Mouse (Mus musculus) urinary bladder, postnatal 36 days (tissue): ENCODE results near the gene Srp9.
"Not testable (repeated sequence)": the region's sequence is repeated elsewhere in the genome, so short reads cannot be mapped to it uniquely, and the experiment has no call there.

ENCODE experiments used
- DNase-seq, 2 experiments: peaks; one replicate each; pipeline ENCODE4 v3.0.0; 2022; ENCODE audit warnings: low spot score in 2 of 2, mixed read lengths in 1 of 2

Gene Srp9

GRCm38 (mm10) chr1:182143288-182143687 lies 18.8 kb downstream of the Srp9 start:
- no peak for DNase-seq

DNA sequence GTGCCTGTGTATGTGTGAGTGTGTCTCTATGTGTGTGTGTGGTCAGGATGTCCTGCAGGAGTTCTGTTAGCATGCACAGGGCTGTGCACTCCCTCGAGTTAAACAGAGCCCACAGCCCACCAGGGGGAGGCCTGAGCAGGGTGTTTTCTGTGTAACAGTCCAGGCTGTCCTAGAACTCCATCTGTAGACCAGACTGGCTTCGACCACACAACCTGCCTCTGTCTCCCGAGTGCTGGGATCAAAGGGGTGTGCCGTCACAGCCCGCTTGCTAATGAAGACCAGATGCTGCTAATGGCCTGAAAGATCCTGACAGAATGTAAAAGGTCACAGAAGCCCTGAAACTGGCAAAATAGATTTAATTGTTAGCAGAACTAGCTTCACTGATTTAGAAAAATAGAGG lies 21.0 kb downstream of the Srp9 start:
- no peak for DNase-seq

- DNase-seq = no peak
Measured at GRCm38 (mm10) chr1:182148864-182149514, 24.5 kb downstream of the Srp9 start.

- no peak for DNase-seq
Measured at GRCm38 (mm10) chr1:182149966-182150365, 25.4 kb downstream of the Srp9 start.

DNA sequence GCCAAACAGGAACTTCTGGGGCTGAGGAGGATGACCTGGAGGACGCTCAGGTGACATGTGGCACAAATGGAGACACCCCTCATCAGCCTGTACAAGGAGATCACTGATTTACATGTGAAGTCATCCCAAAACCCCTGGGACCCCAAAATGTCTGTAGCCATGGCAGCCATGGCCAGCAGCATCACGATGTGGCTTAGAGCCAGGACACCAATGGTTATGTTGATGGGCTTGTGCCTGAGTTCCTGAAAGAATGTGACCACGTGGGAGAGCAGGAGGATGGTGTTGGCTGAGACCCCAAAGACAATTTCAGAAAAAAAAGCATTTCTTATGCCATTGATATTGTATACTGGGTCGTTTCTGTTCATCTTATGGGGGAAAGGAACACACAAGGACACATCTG lies 33.2 kb downstream of the Srp9 start:
- DNase-seq = no peak

- no peak for DNase-seq
Measured at GRCm38 (mm10) chr1:182159575-182159974, 35.0 kb downstream of the Srp9 start.

DNA sequence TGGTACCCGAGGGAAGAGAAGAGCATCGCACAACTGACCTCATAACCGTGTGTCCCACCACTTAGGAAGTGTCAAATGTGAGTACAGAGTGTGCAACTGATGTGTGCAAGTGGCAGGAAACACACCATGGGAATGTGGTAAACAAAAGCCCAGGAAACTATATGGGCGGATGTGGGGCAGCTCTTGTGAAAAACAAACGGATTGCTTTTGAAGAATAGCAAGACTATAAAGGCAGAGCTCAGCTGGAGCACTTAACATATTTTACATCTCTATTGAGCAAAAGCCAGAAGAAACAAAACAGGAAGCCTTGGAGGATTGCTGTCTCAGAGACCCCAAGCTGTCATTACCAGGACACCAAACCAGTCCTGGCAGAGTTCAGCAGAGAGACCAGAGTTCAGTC lies 38.4 kb downstream of the Srp9 start:
- no peak for DNase-seq

- no peak for DNase-seq
Measured at GRCm38 (mm10) chr1:182164386-182164785, 39.8 kb downstream of the Srp9 start, which contains the start of gene Vmn1r1. Vmn1r1 (minus strand) TSS chr1:182164486.

- not testable (repeated sequence) for DNase-seq
Measured at GRCm38 (mm10) chr1:182170206-182170605, 45.7 kb downstream of the Srp9 start.

GRCm38 (mm10) chr1:182176985-182177384 lies 52.4 kb downstream of the Srp9 start:
- not testable (repeated sequence) for DNase-seq

GRCm38 (mm10) chr1:182181456-182182305 lies 57.1 kb downstream of the Srp9 start:
- no peak for DNase-seq
